Mouse (Mus musculus): ENCODE measurements around the gene Mctp1. TPM values are rescaled to one million over a fixed set of nuclear protein-coding genes. Genes with fewer than 3 reads are reported as not detected.
A peak's percentile ranks its signal among the peaks of the same experiment; 100 is the strongest.

Mctp1 gene
- total RNA-seq, 2 experiments from 2014 or later: 31.9 to 36.7 TPM

DNA sequence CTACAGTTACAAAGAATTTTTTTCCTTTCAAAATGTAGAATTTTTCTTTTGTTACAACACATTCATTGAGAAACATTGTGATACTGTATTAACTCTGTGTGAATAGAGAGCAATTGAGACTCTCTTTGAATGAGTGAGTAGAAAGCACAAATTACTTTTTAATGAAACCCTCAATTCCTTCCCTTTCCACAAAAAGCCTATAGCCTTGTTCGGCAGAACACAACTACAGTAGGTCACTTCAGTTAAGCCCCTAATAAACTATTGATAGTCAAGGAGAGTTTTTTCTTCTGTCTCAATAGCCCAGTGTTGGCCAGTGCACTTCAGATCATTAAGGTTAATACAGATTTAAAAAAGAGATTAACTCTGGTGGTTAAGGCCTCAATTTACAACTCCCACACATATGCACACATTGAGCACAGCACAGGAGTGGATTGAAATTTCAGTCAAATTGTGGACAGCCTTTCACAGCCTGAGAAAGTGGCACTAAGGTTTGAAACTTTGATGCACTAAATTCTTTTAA is 424.6 kb downstream of the Mctp1 start:
- intact Hi-C loops (cut with DNase I): no loop called here
- no peak for DNase-seq

DNA sequence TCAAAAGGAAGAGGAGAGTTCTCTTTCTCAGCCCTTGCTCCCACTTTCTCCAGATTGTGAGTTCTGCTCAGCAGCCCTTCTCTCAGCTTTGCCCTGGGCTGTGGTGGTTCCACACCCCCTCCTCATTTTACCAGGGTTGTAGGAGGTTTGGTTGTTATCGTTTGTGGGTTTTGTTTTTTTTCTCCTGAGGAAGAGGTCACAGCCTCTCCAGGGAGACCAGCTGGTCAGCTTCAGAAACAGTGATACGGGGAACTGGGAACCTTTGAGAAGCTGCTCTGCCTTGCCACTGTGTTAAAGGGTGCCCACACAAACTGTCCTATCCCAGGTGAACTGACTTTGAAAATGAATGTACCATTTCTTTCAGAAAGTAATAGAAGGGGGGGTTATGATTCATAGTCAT is 425.5 kb downstream of the Mctp1 start:
- DNase-seq: no peak
- intact Hi-C loops (cut with DNase I): no loop called here

DNA sequence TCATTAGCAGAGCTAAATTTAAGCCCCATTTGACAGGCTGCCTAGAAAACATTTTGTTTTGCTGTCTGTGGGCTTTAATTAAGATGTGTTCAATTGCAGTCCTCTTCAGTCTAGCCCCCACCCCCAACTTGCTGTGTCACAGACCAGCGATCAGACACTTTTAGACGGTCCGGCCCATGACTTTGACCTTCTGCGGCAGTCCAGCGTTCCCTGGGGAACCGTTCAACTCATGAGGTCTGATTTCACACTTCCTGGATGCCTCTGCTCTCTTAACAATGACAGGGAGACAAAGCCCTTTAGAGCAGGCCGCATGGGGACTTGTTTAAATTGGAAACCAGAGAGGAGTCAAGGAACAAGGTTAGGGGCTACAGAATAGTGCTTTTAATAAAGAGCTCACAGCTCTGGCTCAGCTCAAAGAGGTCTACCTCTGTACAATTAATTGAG is 426.2 kb downstream of the Mctp1 start:
- intact Hi-C loops (cut with DNase I): no loop called here
- DNase-seq: peak; percentile 37

DNA sequence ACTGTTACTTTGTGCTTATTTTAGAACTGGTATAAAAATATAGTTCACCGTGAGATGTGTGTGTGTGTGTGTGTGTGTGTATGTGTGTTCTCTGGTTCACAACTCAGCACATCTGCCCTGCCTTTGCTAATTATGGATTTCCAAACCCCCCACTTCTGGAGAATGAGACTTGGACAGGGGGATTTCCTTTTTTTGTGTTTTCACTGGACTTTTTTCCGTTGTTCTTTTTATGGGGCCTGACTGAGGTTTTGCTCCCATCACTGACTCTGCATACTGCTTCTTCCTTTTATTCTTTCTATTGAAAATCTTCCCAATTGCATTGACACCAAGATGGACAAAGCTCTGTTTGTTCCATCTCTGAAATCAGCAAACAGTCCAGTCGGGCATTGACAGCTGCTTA is 438.7 kb downstream of the Mctp1 start:
- no peak for DNase-seq
- intact Hi-C loops (cut with DNase I): no loop called here

DNA sequence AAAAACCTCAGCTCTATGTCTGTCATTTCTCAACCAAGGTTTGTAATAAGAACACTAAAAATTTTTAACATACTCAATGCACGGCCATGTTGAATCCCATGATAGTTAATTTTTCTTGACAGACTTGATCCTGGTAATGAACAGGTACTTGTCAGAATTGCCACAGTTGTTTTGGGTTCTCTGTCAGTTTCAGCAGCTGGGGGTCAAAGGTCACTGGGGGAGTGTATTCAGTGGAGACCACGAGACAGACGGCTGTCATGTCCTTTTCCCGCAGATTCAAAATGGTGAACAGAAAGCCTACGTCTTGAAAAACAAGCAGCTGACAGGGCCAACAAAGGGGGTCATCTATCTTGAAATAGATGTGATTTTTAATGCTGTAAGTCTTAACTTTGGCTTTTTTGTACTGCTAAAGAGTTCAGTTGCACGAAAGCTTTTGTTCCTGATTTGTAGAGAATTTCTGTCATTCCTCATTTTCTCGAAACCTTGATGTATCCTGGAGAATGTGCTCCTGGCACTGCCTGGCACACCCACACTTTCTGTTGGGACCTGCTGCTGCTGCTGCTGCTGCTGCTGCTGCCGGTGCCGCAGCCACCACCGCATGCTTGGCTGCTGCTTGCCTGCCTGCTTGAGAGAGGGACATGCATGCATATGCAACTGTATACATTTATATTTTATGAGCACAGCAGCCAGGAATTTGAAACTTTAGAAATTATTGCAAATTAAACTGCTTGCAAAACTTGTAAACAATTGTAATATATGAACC is 440.8 kb downstream of the Mctp1 start:
- no peak for DNase-seq
- intact Hi-C loops (cut with DNase I): no loop called here

DNA sequence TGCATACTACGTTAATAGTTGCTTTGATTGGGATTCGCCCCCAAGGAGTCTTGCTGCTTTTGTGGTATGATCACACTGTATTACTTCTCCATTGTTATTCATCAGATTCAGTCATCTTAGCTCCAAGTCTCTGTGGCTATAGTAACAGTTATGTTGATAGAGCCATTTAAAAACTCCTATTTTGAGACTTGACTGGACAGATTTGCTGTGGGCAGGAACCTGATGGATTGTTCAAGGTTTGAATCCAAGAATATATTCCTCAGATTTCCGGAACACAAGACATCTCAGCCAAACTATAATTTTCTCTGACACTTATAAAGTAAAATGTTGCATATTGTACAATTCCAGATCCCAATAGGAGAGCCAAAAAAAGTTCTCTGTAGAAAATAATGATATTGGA is 443.4 kb downstream of the Mctp1 start:
- intact Hi-C loops (cut with DNase I): no loop called here
- DNase-seq: no peak

DNA sequence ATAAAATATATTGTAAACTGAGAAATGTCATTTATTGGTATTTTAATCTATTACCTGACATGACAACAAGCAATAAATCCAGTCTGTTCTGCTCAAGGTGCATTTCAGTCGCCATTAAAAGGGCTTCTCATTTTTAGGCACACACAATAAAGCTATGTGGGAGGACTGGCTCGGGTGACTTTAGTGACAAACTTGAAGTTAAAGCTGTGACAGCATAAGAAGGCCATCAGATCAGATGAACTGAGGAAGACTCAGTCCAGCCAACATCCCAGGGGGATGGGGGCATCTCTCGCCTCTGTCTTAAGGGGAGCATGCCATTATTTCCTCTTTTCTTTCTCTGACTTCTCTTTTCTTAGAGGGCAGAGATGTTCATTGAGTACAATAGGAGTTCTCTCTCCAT is 453.7 kb downstream of the Mctp1 start:
- intact Hi-C loops (cut with DNase I): no loop called here
- no peak for DNase-seq

DNA sequence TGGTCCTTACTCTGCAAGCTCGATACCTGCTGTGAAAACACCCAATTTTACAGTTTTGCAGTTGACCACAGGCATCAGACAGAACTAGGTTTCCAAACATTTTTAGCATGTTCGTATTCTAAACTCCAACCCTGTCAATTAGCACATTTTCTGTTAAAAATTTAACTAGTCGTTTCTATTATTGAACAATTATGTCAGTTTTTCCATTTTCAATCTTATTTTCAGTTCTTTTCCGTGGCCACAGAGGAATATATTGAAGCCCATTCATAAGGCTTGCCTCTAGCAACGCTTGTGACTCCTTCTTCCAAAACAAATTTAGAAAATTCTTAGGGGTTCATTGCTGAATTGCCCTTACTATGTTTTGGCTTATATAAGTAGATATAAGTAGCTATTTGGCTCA is 456.4 kb downstream of the Mctp1 start:
- no peak for DNase-seq
- intact Hi-C loops (cut with DNase I): loop anchor here (10.0 kb wide), 2 partner anchors 204 to 1354 kb away; partner anchors contain the start of gene Nr2f1

DNA sequence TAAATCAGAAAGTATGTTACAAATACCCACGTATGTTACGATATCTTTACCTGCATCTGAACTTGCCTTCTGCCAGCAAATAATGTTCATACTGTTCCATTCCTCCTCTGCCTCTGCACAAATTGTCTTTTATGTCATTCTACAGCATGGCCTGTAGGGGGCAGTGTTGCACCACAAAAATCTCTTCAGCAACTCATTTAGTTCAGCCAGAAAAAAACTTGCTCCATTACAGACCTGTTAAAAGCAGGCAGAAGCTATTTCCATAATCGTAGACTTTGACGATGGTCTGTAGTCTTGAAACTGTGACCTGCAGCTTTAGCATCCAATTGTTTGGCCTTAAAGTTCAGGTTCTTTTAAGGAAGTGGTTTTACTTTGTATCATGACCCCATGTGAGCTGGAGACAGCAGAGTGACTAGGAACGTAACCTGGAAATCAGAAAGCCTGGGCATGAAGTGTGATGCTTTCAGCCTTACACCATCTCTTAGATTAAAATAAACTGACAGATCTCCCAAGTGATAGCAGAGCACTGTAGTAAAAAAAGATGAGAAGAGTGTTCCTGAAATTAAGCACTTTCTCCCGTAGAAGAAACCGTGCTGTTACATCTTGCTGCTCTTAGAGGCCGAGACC is 460.4 kb downstream of the Mctp1 start:
- peak; percentile 52 for DNase-seq
- intact Hi-C loops (cut with DNase I): loop anchor here (10.0 kb wide), 2 partner anchors 200 to 1350 kb away; partner anchors contain the start of gene Nr2f1

DNA sequence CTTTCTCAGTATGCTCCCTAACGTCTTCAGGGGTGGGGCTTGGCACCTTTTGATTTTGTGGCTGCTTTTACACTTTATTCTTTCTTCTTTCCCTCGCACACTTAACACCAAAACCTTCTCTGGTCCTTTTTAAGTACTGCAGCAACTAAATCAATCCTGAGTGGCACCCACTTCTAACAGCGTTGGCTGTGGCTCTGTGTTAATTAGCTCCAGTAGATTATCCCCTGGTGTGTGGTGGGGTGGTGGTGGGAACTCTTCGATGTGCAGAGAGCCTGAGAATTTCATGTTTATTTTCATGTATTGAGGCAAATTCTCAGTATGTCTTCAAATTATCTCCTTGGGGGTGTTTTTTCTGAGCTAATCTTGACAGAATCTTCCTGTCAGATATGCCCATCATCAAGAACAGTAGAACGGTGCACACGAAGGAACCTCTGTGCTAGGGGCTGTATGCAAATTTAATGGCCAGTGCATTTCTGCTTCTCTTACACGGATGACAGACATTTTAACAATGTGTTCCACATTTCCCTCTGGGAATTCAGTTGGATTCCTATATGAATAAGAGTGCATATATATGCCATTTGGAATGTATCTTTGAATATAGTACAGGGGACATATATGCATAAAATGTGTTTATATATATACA is 466.2 kb downstream of the Mctp1 start:
- intact Hi-C loops (cut with DNase I): no loop called here
- no peak for DNase-seq

DNA sequence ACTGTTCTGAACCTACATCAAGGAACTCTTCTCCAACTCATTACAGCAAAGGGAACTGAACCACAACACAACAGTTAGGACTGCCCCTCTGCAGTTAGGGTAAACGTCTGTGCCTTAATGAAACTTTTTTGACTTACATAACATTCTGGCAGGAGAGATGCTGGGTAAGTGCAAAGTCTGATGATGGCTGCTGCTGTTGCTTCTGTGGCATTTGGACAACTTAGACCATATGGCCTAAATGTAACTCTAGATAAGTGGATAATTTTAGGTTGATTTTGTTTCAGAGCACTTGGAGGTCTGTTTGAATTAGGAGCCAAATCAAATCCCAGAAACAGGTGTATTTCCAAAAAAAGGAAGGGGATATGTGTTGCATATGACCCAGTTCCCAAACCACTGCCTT is 470.0 kb downstream of the Mctp1 start:
- DNase-seq: no peak
- intact Hi-C loops (cut with DNase I): no loop called here

DNA sequence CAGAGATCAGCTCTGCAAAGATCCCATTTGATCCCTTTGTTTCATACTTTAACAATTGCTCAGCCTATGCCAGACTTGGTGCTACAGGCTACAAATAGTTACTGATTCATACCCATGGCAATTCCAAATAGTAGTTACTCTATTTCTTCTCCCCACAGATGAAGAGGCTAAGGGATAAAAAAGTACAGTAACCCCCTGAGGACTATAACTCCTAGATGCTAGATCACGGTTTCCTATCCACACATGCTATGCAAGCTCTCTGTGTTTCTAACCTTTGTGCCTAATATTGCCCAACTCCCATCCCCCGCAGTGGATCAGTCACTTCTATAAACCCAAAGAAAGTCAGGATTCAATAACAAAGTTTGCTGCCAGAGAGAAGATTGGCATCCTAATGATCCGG is 470.7 kb downstream of the Mctp1 start:
- intact Hi-C loops (cut with DNase I): no loop called here
- DNase-seq: no peak

DNA sequence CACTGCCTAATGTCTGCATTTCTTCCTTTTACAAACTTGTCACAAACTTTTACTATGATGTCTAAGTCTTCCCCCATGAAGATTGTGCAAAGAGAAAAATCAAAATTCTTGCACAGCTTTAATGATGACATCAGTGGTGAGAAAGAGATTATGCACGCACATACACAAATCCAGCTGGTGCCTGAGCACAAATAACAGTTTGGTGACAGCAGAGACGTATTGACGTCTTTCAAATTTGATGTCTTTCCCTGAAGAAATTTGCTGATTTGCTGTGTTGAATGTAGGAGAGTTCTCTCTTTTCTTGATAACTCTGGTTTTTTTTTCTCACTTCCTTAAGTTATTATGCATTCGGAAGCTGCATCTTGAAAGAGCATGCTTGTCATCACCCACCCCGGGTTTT is 472.7 kb downstream of the Mctp1 start:
- no peak for DNase-seq
- intact Hi-C loops (cut with DNase I): no loop called here

DNA sequence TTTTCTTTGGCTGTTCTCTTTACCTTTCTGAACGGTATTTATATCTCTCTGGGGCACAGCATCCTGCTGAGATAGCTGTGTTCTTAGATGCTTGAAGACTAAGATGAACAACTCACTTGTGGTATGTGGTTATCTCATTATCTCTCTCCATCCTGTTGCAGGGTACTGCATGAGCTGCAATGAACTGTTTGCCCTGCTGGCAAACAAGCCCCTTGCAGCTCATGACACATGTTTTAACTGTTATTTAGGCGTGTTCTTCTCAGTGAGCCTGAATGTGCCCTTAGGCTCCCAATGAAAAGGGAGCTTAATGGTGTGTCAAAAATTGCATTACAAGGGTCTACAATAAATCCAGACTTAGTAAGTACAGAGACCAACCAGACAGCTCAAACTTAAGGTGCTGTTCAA is 473.7 kb downstream of the Mctp1 start:
- DNase-seq: no peak
- intact Hi-C loops (cut with DNase I): no loop called here

DNA sequence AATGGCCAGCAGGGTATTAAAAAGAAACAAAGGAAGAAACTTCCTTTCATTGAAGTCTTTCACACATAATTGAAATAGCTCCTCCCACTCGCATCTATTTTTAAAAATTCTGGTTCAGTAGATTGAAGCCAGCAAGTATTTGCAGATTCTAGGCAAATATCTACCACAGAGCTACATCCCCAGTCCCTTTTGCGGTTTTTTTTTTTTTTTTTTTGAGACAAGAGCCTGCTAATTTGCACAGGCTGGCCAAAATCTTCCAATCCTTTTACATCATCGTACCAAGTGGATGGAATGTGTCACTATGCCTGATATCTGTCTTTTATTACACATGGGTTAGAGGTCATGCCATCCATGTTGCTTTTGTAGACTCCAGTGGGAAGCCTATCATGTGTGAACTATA is 486.0 kb downstream of the Mctp1 start:
- intact Hi-C loops (cut with DNase I): no loop called here

DNA sequence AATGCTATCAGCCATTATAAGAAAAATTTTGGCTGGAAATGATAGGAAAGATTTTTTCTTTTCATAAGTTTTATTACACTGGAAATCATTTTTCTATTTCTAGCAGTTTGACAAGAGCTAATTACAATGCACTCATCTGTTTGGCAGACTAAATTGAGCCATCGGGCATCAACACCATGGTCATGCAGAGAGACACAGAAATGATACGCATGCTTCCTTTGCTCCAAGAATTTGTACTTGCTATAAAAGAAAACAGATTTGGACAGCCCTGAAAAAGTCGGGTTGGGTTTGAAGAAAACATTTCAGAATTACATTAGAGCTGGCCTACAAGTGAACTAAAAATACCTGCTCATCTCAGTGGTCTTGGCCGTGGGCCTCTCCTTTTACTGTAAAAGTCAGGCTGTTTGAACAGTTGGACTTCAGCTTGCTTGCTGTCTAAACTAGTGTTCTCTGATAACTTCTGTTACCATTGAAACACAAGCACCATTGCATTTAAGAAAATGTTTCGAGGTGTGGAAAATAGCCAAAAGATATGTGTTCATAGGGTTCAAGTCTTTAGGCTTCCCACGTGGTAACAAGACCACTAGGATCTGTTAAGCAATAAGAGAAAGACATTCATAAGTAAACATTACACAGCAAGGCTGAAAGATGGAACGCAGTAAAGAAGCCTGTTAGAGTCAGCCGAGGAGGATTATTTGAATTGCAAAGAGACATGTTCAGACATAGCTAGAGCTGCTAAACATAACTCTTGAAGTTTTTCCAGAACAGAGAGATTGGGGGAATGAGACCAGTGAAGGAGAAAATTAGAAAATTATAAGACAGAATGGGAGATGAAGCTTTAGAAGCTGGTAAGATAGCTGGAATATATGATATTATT is 493.8 kb downstream of the Mctp1 start:
- intact Hi-C loops (cut with DNase I): no loop called here
- no peak for DNase-seq

More for the DNA sequence above, 486.0 kb downstream of the Mctp1 start:
- no peak for DNase-seq

DNA sequence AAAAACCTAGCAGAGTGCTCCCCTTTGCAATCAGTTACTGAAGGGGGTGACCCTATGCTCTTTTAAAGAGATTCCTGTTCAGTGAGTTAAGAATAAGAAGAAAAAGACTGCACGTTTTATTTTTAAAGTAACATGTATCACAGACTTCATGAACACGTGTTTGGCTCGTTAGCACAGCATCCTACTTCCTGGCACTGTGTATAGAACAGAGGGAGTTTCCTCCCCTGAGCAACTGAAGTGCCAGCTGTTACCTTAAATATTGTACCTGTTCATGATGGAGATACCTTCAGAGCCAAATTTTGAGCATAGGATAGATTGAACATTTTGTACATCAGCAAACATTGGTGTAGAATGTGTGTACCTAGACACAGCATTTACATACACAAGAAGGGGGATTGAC is 494.7 kb downstream of the Mctp1 start:
- intact Hi-C loops (cut with DNase I): no loop called here
- no peak for DNase-seq

DNA sequence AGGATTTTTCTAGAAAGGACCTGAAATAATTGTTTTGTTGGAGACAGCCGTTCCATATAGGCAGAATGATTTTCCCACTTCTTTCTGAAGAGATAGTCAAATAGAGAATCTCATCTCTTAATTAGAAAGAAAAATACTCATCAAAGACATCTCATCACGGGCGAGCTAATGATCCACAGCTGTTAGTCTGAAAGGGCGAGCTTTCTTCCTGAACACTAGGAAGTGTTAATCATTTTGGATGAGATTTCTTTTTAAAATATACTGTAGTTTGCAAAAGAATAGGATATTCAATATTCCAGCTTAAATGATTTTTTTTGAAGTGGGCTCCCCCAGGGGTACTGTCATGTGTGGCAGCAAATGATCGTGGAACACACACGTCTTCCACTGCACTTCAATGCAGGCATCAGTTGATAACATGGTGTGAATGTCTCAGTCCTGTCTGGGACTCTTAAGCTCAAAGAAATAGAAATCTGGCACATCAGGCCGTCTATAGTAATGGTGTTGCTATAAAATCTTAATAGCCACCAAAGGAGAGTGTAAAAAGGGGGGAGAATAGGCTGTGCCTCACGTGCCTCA is 500.3 kb downstream of the Mctp1 start:
- DNase-seq: no peak
- intact Hi-C loops (cut with DNase I): no loop called here

DNA sequence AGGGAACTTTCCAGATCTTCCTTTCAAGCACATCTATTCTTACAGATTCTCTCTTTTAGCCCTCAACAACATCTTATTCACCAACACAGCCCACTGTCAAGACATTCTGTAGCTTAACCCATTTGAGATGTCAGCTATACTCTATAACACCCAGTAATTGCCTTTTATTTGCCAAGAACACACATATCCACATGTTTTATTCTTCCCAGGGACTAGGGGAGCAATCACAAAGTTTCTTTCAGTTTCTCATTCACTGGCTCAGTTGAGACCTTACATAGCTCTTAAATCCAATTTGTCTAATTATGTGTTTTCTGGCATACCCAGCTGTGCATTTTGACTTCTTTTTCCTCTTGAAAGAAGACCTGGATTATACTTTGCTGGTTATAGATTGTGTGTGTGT is 508.7 kb downstream of the Mctp1 start:
- intact Hi-C loops (cut with DNase I): no loop called here
- no peak for DNase-seq

DNA sequence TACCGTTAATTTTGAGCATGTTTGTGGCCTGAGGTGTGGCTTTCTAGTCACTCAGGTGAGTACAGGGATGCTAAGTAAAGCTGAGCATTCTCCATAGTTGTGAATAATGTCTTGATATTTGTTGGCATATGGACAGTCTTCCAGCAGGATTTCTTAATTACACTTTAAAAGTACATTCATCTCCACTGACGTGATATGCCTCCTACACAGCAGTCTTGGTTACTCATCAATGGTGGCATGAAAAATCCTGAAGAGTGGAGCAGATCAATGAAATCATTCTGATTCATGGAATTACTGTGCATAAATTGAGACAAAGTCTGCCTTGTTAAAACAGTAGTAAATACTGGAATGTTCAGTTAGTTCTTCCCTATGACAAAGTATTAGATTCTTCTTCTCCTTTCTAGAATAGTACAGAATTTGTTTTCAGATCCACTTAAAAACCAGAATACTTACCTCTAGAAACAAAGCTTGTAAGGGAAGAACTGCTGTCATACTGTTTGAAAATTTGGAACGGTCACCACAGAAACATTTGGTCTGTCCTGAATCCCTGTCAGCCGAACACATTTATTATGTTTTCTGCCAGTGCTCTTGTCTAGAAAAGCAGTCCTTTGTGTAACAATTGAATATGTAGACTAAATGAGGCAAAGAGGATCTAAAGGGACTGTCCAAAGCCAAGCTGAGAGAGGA is 511.6 kb downstream of the Mctp1 start:
- intact Hi-C loops (cut with DNase I): no loop called here
- no peak for DNase-seq
